Mouse (Mus musculus): ENCODE results near the gene Xpo4. TPM values are rescaled to one million over a fixed set of nuclear protein-coding genes. Genes with fewer than 3 reads are reported as not detected.

Gene Xpo4
- polyA plus RNA-seq (2015; fragmentation: Nextera tagmentation; extraction: Ambion mirVana), result 16.1 and 17.0 TPM in 2 replicates

- H3K27me3 ChIP-seq (replicated peaks; ENCODE audit: control insufficient read depth, insufficient read depth, low read length), result no peaks in the 10 kb centered on the region
- H3K4me3 ChIP-seq (ENCODE audit: low read length), result peak within 1 kb of the TSS; percentile 93
- H3K4me1 ChIP-seq (ENCODE audit: control insufficient read depth, insufficient read depth, low read length), result peaks cover 9% of the 10 kb centered on the region
- H3K9me3 ChIP-seq (ENCODE audit: control insufficient read depth, low read length), result no peaks in the 10 kb centered on the region
- peak within 1 kb of the TSS; percentile 79 for H3K4me2 ChIP-seq (ENCODE audit: low read depth, low read length)
- H3K36me3 ChIP-seq (ENCODE audit: control insufficient read depth, insufficient read depth, low read length), result no peaks in the 10 kb centered on the region
- ATAC-seq, result peak; percentile 96
- H3K27ac ChIP-seq (ENCODE audit: low read length), result peak within 1 kb of the TSS; percentile 89
- WGBS, result under 1% methylated on average over 80 of the region's 80 CpGs
- peak within 1 kb of the TSS; percentile 95 for H3K9ac ChIP-seq (ENCODE audit: low read depth, low read length)
These were observed at the start of gene Xpo4 for GRCm38 (mm10) chr14:57664822-57665627. TSS of gene Xpo4 (minus strand) at chr14:57665430.

GRCm38 (mm10) chr14:57712884-57713283 is 47.7 kb upstream of the Xpo4 start:
- 72% methylated on average over 1 of the region's 1 CpGs for WGBS

GRCm38 (mm10) chr14:57711059-57711458 is 45.8 kb upstream of the Xpo4 start:
- H3K9ac ChIP-seq (ENCODE audit: low read depth, low read length), result no peak overlapping the region
- H3K9me3 ChIP-seq (ENCODE audit: control insufficient read depth, low read length), result no peaks in the 10 kb centered on the region
- H3K4me1 ChIP-seq (ENCODE audit: control insufficient read depth, insufficient read depth, low read length), result peaks cover 21% of the 10 kb centered on the region
- no peaks in the 10 kb centered on the region for H3K27me3 ChIP-seq (replicated peaks; ENCODE audit: control insufficient read depth, insufficient read depth, low read length)
- H3K4me2 ChIP-seq (ENCODE audit: low read depth, low read length), result no peak overlapping the region
- H3K4me3 ChIP-seq (ENCODE audit: low read length), result no peak overlapping the region
- WGBS, result 80% methylated on average over 6 of the region's 6 CpGs
- H3K36me3 ChIP-seq (ENCODE audit: control insufficient read depth, insufficient read depth, low read length), result no peaks in the 10 kb centered on the region
- ATAC-seq, result no peak
- H3K27ac ChIP-seq (ENCODE audit: low read length), result no peak overlapping the region

More at GRCm38 (mm10) chr14:57712884-57713283, 47.7 kb upstream of the Xpo4 start:
- Histone ChIP-seq H3K9ac (ENCODE audit: low read depth, low read length) (no peak overlapping the region), H3K4me1 (ENCODE audit: control insufficient read depth, insufficient read depth, low read length) (peaks cover 14% of the 10 kb centered on the region), H3K4me2 (ENCODE audit: low read depth, low read length) (no peak overlapping the region), H3K9me3 (ENCODE audit: control insufficient read depth, low read length) (no peaks in the 10 kb centered on the region), H3K4me3 (ENCODE audit: low read length) (no peak overlapping the region), H3K27ac (ENCODE audit: low read length) (no peak overlapping the region), H3K36me3 (ENCODE audit: control insufficient read depth, insufficient read depth, low read length) (no peaks in the 10 kb centered on the region), H3K27me3 (replicated peaks; ENCODE audit: control insufficient read depth, insufficient read depth, low read length) (no peaks in the 10 kb centered on the region)
- ATAC-seq, result peak; percentile 58

GRCm38 (mm10) chr14:57709171-57709570 is 43.9 kb upstream of the Xpo4 start:
- H3K9ac ChIP-seq (ENCODE audit: low read depth, low read length), result no peak overlapping the region
- WGBS, result 66% methylated on average over 10 of the region's 10 CpGs
- no peak overlapping the region for H3K4me2 ChIP-seq (ENCODE audit: low read depth, low read length)
- H3K4me3 ChIP-seq (ENCODE audit: low read length), result no peak overlapping the region
- H3K36me3 ChIP-seq (ENCODE audit: control insufficient read depth, insufficient read depth, low read length), result no peaks in the 10 kb centered on the region
- H3K27ac ChIP-seq (ENCODE audit: low read length), result no peak overlapping the region
- peaks cover 21% of the 10 kb centered on the region for H3K4me1 ChIP-seq (ENCODE audit: control insufficient read depth, insufficient read depth, low read length)
- no peak for ATAC-seq
- H3K9me3 ChIP-seq (ENCODE audit: control insufficient read depth, low read length), result no peaks in the 10 kb centered on the region
- H3K27me3 ChIP-seq (replicated peaks; ENCODE audit: control insufficient read depth, insufficient read depth, low read length), result no peaks in the 10 kb centered on the region

- H3K27me3 ChIP-seq (replicated peaks; ENCODE audit: control insufficient read depth, insufficient read depth, low read length), result no peaks in the 10 kb centered on the region
- no peak overlapping the region for H3K4me3 ChIP-seq (ENCODE audit: low read length)
- no peak for ATAC-seq
- H3K4me2 ChIP-seq (ENCODE audit: low read depth, low read length), result no peak overlapping the region
- peaks cover 21% of the 10 kb centered on the region for H3K4me1 ChIP-seq (ENCODE audit: control insufficient read depth, insufficient read depth, low read length)
- WGBS, result 68% methylated on average over 7 of the region's 7 CpGs
- H3K27ac ChIP-seq (ENCODE audit: low read length), result no peak overlapping the region
- H3K9ac ChIP-seq (ENCODE audit: low read depth, low read length), result no peak overlapping the region
- no peaks in the 10 kb centered on the region for H3K36me3 ChIP-seq (ENCODE audit: control insufficient read depth, insufficient read depth, low read length)
- no peaks in the 10 kb centered on the region for H3K9me3 ChIP-seq (ENCODE audit: control insufficient read depth, low read length)
These were observed 43.4 kb upstream of the Xpo4 start for GRCm38 (mm10) chr14:57708580-57708979.

GRCm38 (mm10) chr14:57707100-57707893 is 42.1 kb upstream of the Xpo4 start:
- Histone ChIP-seq H3K27ac (ENCODE audit: low read length) (peak overlapping the region; percentile 79), H3K36me3 (ENCODE audit: control insufficient read depth, insufficient read depth, low read length) (no peaks in the 10 kb centered on the region), H3K4me1 (ENCODE audit: control insufficient read depth, insufficient read depth, low read length) (peaks cover 21% of the 10 kb centered on the region), H3K9me3 (ENCODE audit: control insufficient read depth, low read length) (no peaks in the 10 kb centered on the region), H3K27me3 (replicated peaks; ENCODE audit: control insufficient read depth, insufficient read depth, low read length) (no peaks in the 10 kb centered on the region), H3K4me3 (ENCODE audit: low read length) (no peak overlapping the region), H3K9ac (ENCODE audit: low read depth, low read length) (peak overlapping the region; percentile 20), H3K4me2 (ENCODE audit: low read depth, low read length) (peak overlapping the region; percentile 21; the same call in 1 of the 2 replicates)
- ATAC-seq, result peak; percentile 69
- 48% methylated on average over 18 of the region's 18 CpGs for WGBS

- 86% methylated on average over 4 of the region's 4 CpGs for WGBS
- Histone ChIP-seq H3K36me3 (ENCODE audit: control insufficient read depth, insufficient read depth, low read length) (no peaks in the 10 kb centered on the region), H3K4me2 (ENCODE audit: low read depth, low read length) (no peak overlapping the region), H3K27me3 (replicated peaks; ENCODE audit: control insufficient read depth, insufficient read depth, low read length) (no peaks in the 10 kb centered on the region), H3K9ac (ENCODE audit: low read depth, low read length) (no peak overlapping the region), H3K4me3 (ENCODE audit: low read length) (no peak overlapping the region), H3K4me1 (ENCODE audit: control insufficient read depth, insufficient read depth, low read length) (peaks cover 21% of the 10 kb centered on the region), H3K9me3 (ENCODE audit: control insufficient read depth, low read length) (no peaks in the 10 kb centered on the region), H3K27ac (ENCODE audit: low read length) (peak overlapping the region; percentile 79; the same call in 1 of the 2 replicates)
- no peak for ATAC-seq
These were observed 41.5 kb upstream of the Xpo4 start for GRCm38 (mm10) chr14:57706760-57707099.

GRCm38 (mm10) chr14:57705759-57706158 is 40.5 kb upstream of the Xpo4 start:
- H3K27ac ChIP-seq (ENCODE audit: low read length), result no peak overlapping the region
- no peaks in the 10 kb centered on the region for H3K27me3 ChIP-seq (replicated peaks; ENCODE audit: control insufficient read depth, insufficient read depth, low read length)
- WGBS, result 84% methylated on average over 4 of the region's 4 CpGs
- H3K4me1 ChIP-seq (ENCODE audit: control insufficient read depth, insufficient read depth, low read length), result peaks cover 23% of the 10 kb centered on the region
- H3K36me3 ChIP-seq (ENCODE audit: control insufficient read depth, insufficient read depth, low read length), result no peaks in the 10 kb centered on the region
- H3K9me3 ChIP-seq (ENCODE audit: control insufficient read depth, low read length), result no peaks in the 10 kb centered on the region
- no peak overlapping the region for H3K9ac ChIP-seq (ENCODE audit: low read depth, low read length)
- H3K4me2 ChIP-seq (ENCODE audit: low read depth, low read length), result no peak overlapping the region
- H3K4me3 ChIP-seq (ENCODE audit: low read length), result no peak overlapping the region
- ATAC-seq, result no peak

- Histone ChIP-seq H3K4me2 (ENCODE audit: low read depth, low read length) (no peak overlapping the region), H3K9me3 (ENCODE audit: control insufficient read depth, low read length) (no peaks in the 10 kb centered on the region), H3K27me3 (replicated peaks; ENCODE audit: control insufficient read depth, insufficient read depth, low read length) (no peaks in the 10 kb centered on the region), H3K4me1 (ENCODE audit: control insufficient read depth, insufficient read depth, low read length) (peaks cover 21% of the 10 kb centered on the region), H3K4me3 (ENCODE audit: low read length) (no peak overlapping the region), H3K9ac (ENCODE audit: low read depth, low read length) (no peak overlapping the region), H3K36me3 (ENCODE audit: control insufficient read depth, insufficient read depth, low read length) (peaks cover 3% of the 10 kb centered on the region; the same call in 1 of the 2 replicates), H3K27ac (ENCODE audit: low read length) (no peak overlapping the region)
- 79% methylated on average over 4 of the region's 4 CpGs for WGBS
- ATAC-seq, result no peak
These were observed 39.8 kb upstream of the Xpo4 start for GRCm38 (mm10) chr14:57705075-57705474.
